Mouse (Mus musculus) heart, embryonic 10.5 days (tissue): ENCODE data around the gene Kcnj10. TPM values are rescaled to one million over a fixed set of nuclear protein-coding genes. Genes with fewer than 3 reads are reported as not detected.
A peak's percentile ranks its signal among the peaks of the same experiment; 100 is the strongest.

Source experiments
- DNase-seq: peaks from one replicate; pipeline ENCODE4 v3.0.0-alpha.2; 2017; ENCODE audit warnings: low spot score
- H3K27ac ChIP-seq: fragments of 300-500 bp; sonication (generic); 2 replicates; pipeline ENCODE4 v1.5.1; 2016; ENCODE audit warnings: mild to moderate bottlenecking
- H3K27me3 ChIP-seq: fragments of 300-500 bp; sonication (generic); 2 replicates; pipeline ENCODE4 v1.6.1; 2016; ENCODE audit warnings: mild to moderate bottlenecking; ENCODE audit not compliant: poor library complexity, insufficient read depth, severe bottlenecking
- H3K36me3 ChIP-seq: fragments of 300-500 bp; sonication (generic); 2 replicates; pipeline ENCODE4 v1.6.1; 2016; ENCODE audit warnings: mild to moderate bottlenecking, moderate library complexity
- H3K4me1 ChIP-seq: fragments of 300-500 bp; sonication (generic); 2 replicates; pipeline ENCODE4 v1.6.1; 2016; ENCODE audit warnings: mild to moderate bottlenecking
- H3K4me3 ChIP-seq: fragments of 300-500 bp; sonication (generic); 2 replicates; pipeline ENCODE4 v1.5.1; 2016; ENCODE audit warnings: mild to moderate bottlenecking, moderate library complexity
- H3K9me3 ChIP-seq: fragments of 300-500 bp; sonication (generic); 2 replicates; pipeline ENCODE4 v1.6.1; 2016; ENCODE audit warnings: mild to moderate bottlenecking, moderate library complexity
- WGBS: fragments of 180-500 bp; shearing (Covaris S2); methylation state at CpG from one replicate; pipeline ENCODE4 v1.1.7; 2016; 5-methylcytosine and 5-hydroxymethylcytosine counted together
- polyA plus RNA-seq: library from polyadenylated mRNA; unstranded; fragments of >200 nt; fragmentation: Nextera tagmentation; extraction: Ambion mirVana; gene quantifications from 2 replicates; pipeline ENCODE4 v1.2.1, GENCODE M21; 2016

Kcnj10 gene
- polyA plus RNA-seq, 1 experiment from 2014 or later = 0.09 TPM

- Histone ChIP-seq H3K4me1 (peaks cover 17% of the 10 kb centered on the region), H3K27ac (no peak overlapping the region), H3K4me3 (no peak overlapping the region), H3K27me3 (peaks cover 79% of the 10 kb centered on the region), H3K36me3 (no peaks in the 10 kb centered on the region), H3K9me3 (no peaks in the 10 kb centered on the region)
- WGBS = 77% methylated on average over 7 of the region's 7 CpGs
- DNase-seq = no peak
These were observed 3.8 kb downstream of the Kcnj10 start for GRCm38 (mm10) chr1:172344820-172345219.

- H3K9me3 ChIP-seq = no peaks in the 10 kb centered on the region
- no peak overlapping the region for H3K27ac ChIP-seq
- no peak for DNase-seq
- WGBS = 73% methylated on average over 10 of the region's 10 CpGs
- no peak overlapping the region for H3K4me3 ChIP-seq
- H3K27me3 ChIP-seq = peaks cover 79% of the 10 kb centered on the region
- peaks cover 16% of the 10 kb centered on the region for H3K4me1 ChIP-seq
- H3K36me3 ChIP-seq = no peaks in the 10 kb centered on the region
These were observed 5.7 kb downstream of the Kcnj10 start for GRCm38 (mm10) chr1:172346707-172347106.

GRCm38 (mm10) chr1:172347382-172347781, 6.4 kb downstream of the Kcnj10 start:
- Histone ChIP-seq H3K9me3 (no peaks in the 10 kb centered on the region), H3K4me3 (no peak overlapping the region), H3K27ac (no peak overlapping the region), H3K27me3 (peaks cover 78% of the 10 kb centered on the region), H3K4me1 (peaks cover 16% of the 10 kb centered on the region), H3K36me3 (no peaks in the 10 kb centered on the region)
- DNase-seq = no peak
- WGBS = 84% methylated on average over 12 of the region's 12 CpGs

GRCm38 (mm10) chr1:172349504-172349903, 8.5 kb downstream of the Kcnj10 start:
- 66% methylated on average over 5 of the region's 5 CpGs for WGBS
- peaks cover 81% of the 10 kb centered on the region for H3K27me3 ChIP-seq

GRCm38 (mm10) chr1:172349916-172350812, 9.2 kb downstream of the Kcnj10 start:
- WGBS = 16% methylated on average over 18 of the region's 19 CpGs
- Histone ChIP-seq H3K4me3 (peak overlapping the region; percentile 23), H3K9me3 (no peaks in the 10 kb centered on the region), H3K27ac (peak overlapping the region; percentile 62), H3K4me1 (peaks cover 13% of the 10 kb centered on the region), H3K27me3 (peaks cover 88% of the 10 kb centered on the region), H3K36me3 (no peaks in the 10 kb centered on the region)
- no peak for DNase-seq

More at GRCm38 (mm10) chr1:172349504-172349903, 8.5 kb downstream of the Kcnj10 start:
- H3K27ac ChIP-seq = peak overlapping the region; percentile 62
- peaks cover 13% of the 10 kb centered on the region for H3K4me1 ChIP-seq
- H3K9me3 ChIP-seq = no peaks in the 10 kb centered on the region
- no peak overlapping the region for H3K4me3 ChIP-seq
- DNase-seq = no peak
- H3K36me3 ChIP-seq = no peaks in the 10 kb centered on the region

- no peak overlapping the region for H3K4me3 ChIP-seq
- DNase-seq = no peak
- H3K27ac ChIP-seq = no peak overlapping the region
- 66% methylated on average over 6 of the region's 6 CpGs for WGBS
- peaks cover 13% of the 10 kb centered on the region for H3K4me1 ChIP-seq
- H3K36me3 ChIP-seq = no peaks in the 10 kb centered on the region
- H3K27me3 ChIP-seq = peaks cover 87% of the 10 kb centered on the region
- no peaks in the 10 kb centered on the region for H3K9me3 ChIP-seq
These were observed 11.0 kb downstream of the Kcnj10 start for GRCm38 (mm10) chr1:172352001-172352400.

- Histone ChIP-seq H3K9me3 (no peaks in the 10 kb centered on the region), H3K27me3 (peaks cover 89% of the 10 kb centered on the region), H3K27ac (no peak overlapping the region), H3K36me3 (no peaks in the 10 kb centered on the region), H3K4me1 (peaks cover 13% of the 10 kb centered on the region), H3K4me3 (no peak overlapping the region)
- no peak for DNase-seq
- WGBS = 74% methylated on average over 3 of the region's 3 CpGs
These were observed 11.4 kb downstream of the Kcnj10 start for GRCm38 (mm10) chr1:172352453-172352852.

- no peak overlapping the region for H3K27ac ChIP-seq
- H3K4me3 ChIP-seq = no peak overlapping the region
- 51% methylated on average over 3 of the region's 3 CpGs for WGBS
- no peaks in the 10 kb centered on the region for H3K36me3 ChIP-seq
- H3K27me3 ChIP-seq = peaks cover 80% of the 10 kb centered on the region
- DNase-seq = no peak
- peaks cover 8% of the 10 kb centered on the region for H3K4me1 ChIP-seq
- no peaks in the 10 kb centered on the region for H3K9me3 ChIP-seq
These were observed 14.3 kb downstream of the Kcnj10 start for GRCm38 (mm10) chr1:172355336-172355735.

GRCm38 (mm10) chr1:172357550-172357949, 16.5 kb downstream of the Kcnj10 start:
- H3K4me1 ChIP-seq = peaks cover 3% of the 10 kb centered on the region; the same call in 1 of the 2 replicates
- no peak for DNase-seq
- 3% methylated on average over 1 of the region's 1 CpGs for WGBS

GRCm38 (mm10) chr1:172358341-172358740, 17.3 kb downstream of the Kcnj10 start:
- Histone ChIP-seq H3K36me3 (no peaks in the 10 kb centered on the region), H3K9me3 (no peaks in the 10 kb centered on the region), H3K27me3 (peaks cover 58% of the 10 kb centered on the region), H3K4me3 (no peak overlapping the region), H3K27ac (no peak overlapping the region), H3K4me1 (peaks cover 3% of the 10 kb centered on the region; the same call in 1 of the 2 replicates)
- 74% methylated on average over 10 of the region's 10 CpGs for WGBS
- no peak for DNase-seq

More at GRCm38 (mm10) chr1:172357550-172357949, 16.5 kb downstream of the Kcnj10 start:
- Histone ChIP-seq H3K27ac (no peak overlapping the region), H3K4me3 (no peak overlapping the region), H3K27me3 (peaks cover 63% of the 10 kb centered on the region), H3K9me3 (no peaks in the 10 kb centered on the region), H3K36me3 (no peaks in the 10 kb centered on the region)

- peak; percentile 82 for DNase-seq
- Histone ChIP-seq H3K27ac (no peak overlapping the region), H3K27me3 (peaks cover 26% of the 10 kb centered on the region), H3K9me3 (no peaks in the 10 kb centered on the region), H3K4me3 (no peak overlapping the region), H3K4me1 (0 out of 2 replicates have a peak, but pooled peaks cover 4% of the 10 kb centered on the region), H3K36me3 (no peaks in the 10 kb centered on the region)
- 5% methylated on average over 6 of the region's 6 CpGs for WGBS
These were observed 23.7 kb downstream of the Kcnj10 start for GRCm38 (mm10) chr1:172364684-172365083.

- 0 out of 2 replicates have a peak, but pooled peaks cover 4% of the 10 kb centered on the region for H3K4me1 ChIP-seq
- H3K4me3 ChIP-seq = peak overlapping the region; percentile 18; the same call in 1 of the 2 replicates
- no peak overlapping the region for H3K27ac ChIP-seq
- no peaks in the 10 kb centered on the region for H3K9me3 ChIP-seq
- WGBS = 25% methylated on average over 23 of the region's 23 CpGs
- DNase-seq = no peak
- peaks cover 33% of the 10 kb centered on the region for H3K27me3 ChIP-seq
- no peaks in the 10 kb centered on the region for H3K36me3 ChIP-seq
These were observed 27.9 kb downstream of the Kcnj10 start for GRCm38 (mm10) chr1:172368768-172369418.

GRCm38 (mm10) chr1:172376198-172376667, 35.2 kb downstream of the Kcnj10 start, which contains the start of gene Pigm:
Gene Pigm, plus strand, starts transcription at chr1:172376546.
- Histone ChIP-seq H3K27me3 (peaks cover 5% of the 10 kb centered on the region; the same call in 1 of the 2 replicates), H3K36me3 (peaks cover 17% of the 10 kb centered on the region), H3K4me1 (peaks cover 15% of the 10 kb centered on the region), H3K4me3 (peak within 1 kb of the TSS; percentile 82), H3K27ac (peak within 1 kb of the TSS; percentile 89), H3K9me3 (no peaks in the 10 kb centered on the region)
- under 1% methylated on average over 39 of the region's 39 CpGs for WGBS
- peak; percentile 99 for DNase-seq
